Mouse (Mus musculus) neural tube, embryonic 14.5 days (tissue): ENCODE results near the gene Eif2b4. TPM values are rescaled to one million over a fixed set of nuclear protein-coding genes. Genes with fewer than 3 reads are reported as not detected.

Experiments used
- ATAC-seq: fragments of 200-750 bp; cut with Nextera tagmentation; 2 replicates; pipeline ENCODE4 v1.8.0; 2017; ENCODE audit warnings: low read depth, mild to moderate bottlenecking, moderate TSS enrichment, moderate library complexity
- H3K27ac ChIP-seq: fragments of 300-500 bp; sonication (generic); 2 replicates; pipeline ENCODE4 v1.5.1; 2014; ENCODE audit warnings: low read depth, mild to moderate bottlenecking, control low read depth, low read length, moderate library complexity, mixed read lengths
- H3K27me3 ChIP-seq: fragments of 300-500 bp; sonication (generic); 2 replicates; pipeline ENCODE4 v1.6.1; 2014; ENCODE audit warnings: low read length; ENCODE audit not compliant: control insufficient read depth, insufficient read depth
- H3K36me3 ChIP-seq: fragments of 300-500 bp; sonication (generic); 2 replicates; pipeline ENCODE4 v1.6.1; 2014; ENCODE audit warnings: low read length, mixed read lengths; ENCODE audit not compliant: control insufficient read depth, insufficient read depth
- H3K4me1 ChIP-seq: fragments of 300-500 bp; sonication (generic); 2 replicates; pipeline ENCODE4 v1.6.1; 2014; ENCODE audit warnings: low read length; ENCODE audit not compliant: control insufficient read depth, insufficient read depth
- H3K4me2 ChIP-seq: fragments of 300-500 bp; sonication (generic); 2 replicates; pipeline ENCODE4 v1.6.1; 2014; ENCODE audit warnings: mild to moderate bottlenecking, low read depth, low read length, control low read depth
- H3K4me3 ChIP-seq: fragments of 300-500 bp; sonication (generic); 2 replicates; pipeline ENCODE4 v1.5.1; 2014; ENCODE audit warnings: low read depth, low read length, control low read depth, mixed read lengths
- H3K9ac ChIP-seq: fragments of 300-500 bp; sonication (generic); replicated peaks from 2 replicates; pipeline ENCODE4 v1.6.1; 2014; ENCODE audit warnings: low read depth, mild to moderate bottlenecking, control low read depth, low read length, mixed read lengths
- H3K9me3 ChIP-seq: fragments of 300-500 bp; sonication (generic); 2 replicates; pipeline ENCODE4 v1.6.1; 2016; ENCODE audit warnings: low read length; ENCODE audit not compliant: control insufficient read depth
- WGBS: fragments of 180-500 bp; shearing (Covaris S2); extraction: QIAGEN DNeasy Blood & Tissue Kit; methylation state at CpG from one replicate; pipeline ENCODE4 v1.1.7; 2014; 5-methylcytosine and 5-hydroxymethylcytosine counted together
- polyA plus RNA-seq: library from polyadenylated mRNA; unstranded; fragments of >200 nt; fragmentation: Nextera tagmentation; extraction: Ambion mirVana; gene quantifications from 2 replicates; pipeline ENCODE4 v1.2.1, GENCODE M21; 2014

The Eif2b4 gene
- polyA plus RNA-seq, 1 experiment from 2014 or later = 79.0 TPM

- no peak overlapping the region for H3K4me2 ChIP-seq
- no peak overlapping the region for H3K9ac ChIP-seq
- peaks cover 12% of the 10 kb centered on the region for H3K4me1 ChIP-seq
- no peak overlapping the region for H3K4me3 ChIP-seq
- no peaks in the 10 kb centered on the region for H3K27me3 ChIP-seq
- ATAC-seq = no peak
- 90% methylated on average over 3 of the region's 3 CpGs for whole genome bisulfite sequencing
- H3K9me3 ChIP-seq = no peaks in the 10 kb centered on the region
- H3K36me3 ChIP-seq = 0 out of 2 replicates have a peak, but pooled peaks cover 5% of the 10 kb centered on the region
- H3K27ac ChIP-seq = no peak overlapping the region
These were observed 41.5 kb downstream of the Eif2b4 start for GRCm38 (mm10) chr5:31151746-31152145.

- 93% methylated on average over 4 of the region's 4 CpGs for WGBS
- Histone ChIP-seq H3K4me2 (no peak overlapping the region), H3K27ac (no peak overlapping the region), H3K9me3 (no peaks in the 10 kb centered on the region), H3K36me3 (no peaks in the 10 kb centered on the region), H3K9ac (no peak overlapping the region), H3K27me3 (no peaks in the 10 kb centered on the region), H3K4me1 (peaks cover 11% of the 10 kb centered on the region), H3K4me3 (no peak overlapping the region)
- no peak for ATAC-seq
These were observed 43.4 kb downstream of the Eif2b4 start for GRCm38 (mm10) chr5:31149781-31150180.

GRCm38 (mm10) chr5:31138968-31139425 lies 54.2 kb downstream of the Eif2b4 start:
- H3K4me2 ChIP-seq = no peak overlapping the region; the same call in 1 of the 2 replicates
- H3K4me1 ChIP-seq = 0 out of 2 replicates have a peak, but pooled peaks cover 3% of the 10 kb centered on the region
- 13% methylated on average over 9 of the region's 9 CpGs for WGBS
- no peaks in the 10 kb centered on the region for H3K36me3 ChIP-seq
- H3K27me3 ChIP-seq = peaks cover 38% of the 10 kb centered on the region
- no peaks in the 10 kb centered on the region for H3K9me3 ChIP-seq
- no peak overlapping the region for H3K27ac ChIP-seq
- H3K4me3 ChIP-seq = no peak overlapping the region
- no peak for ATAC-seq
- H3K9ac ChIP-seq = no peak overlapping the region

- Histone ChIP-seq H3K4me1 (0 out of 2 replicates have a peak, but pooled peaks cover 3% of the 10 kb centered on the region), H3K4me2 (peak within 1 kb of the TSS; percentile 44), H3K36me3 (no peaks in the 10 kb centered on the region), H3K9ac (no peak within 1 kb of the TSS; the same call in 1 of the 2 replicates), H3K27me3 (peaks cover 41% of the 10 kb centered on the region), H3K9me3 (no peaks in the 10 kb centered on the region), H3K4me3 (peak within 1 kb of the TSS; percentile 22), H3K27ac (no peak within 1 kb of the TSS)
- WGBS = under 1% methylated on average over 52 of the region's 52 CpGs
- ATAC-seq = 0 out of 2 replicates have a peak, but pooled peaks have one; percentile 44
These were observed 54.8 kb downstream of the Eif2b4 start, which contains the start of gene Ucn for GRCm38 (mm10) chr5:31138241-31138967. Ucn (minus strand) TSS chr5:31138829.

GRCm38 (mm10) chr5:31137658-31138057 lies 55.6 kb downstream of the Eif2b4 start:
- Histone ChIP-seq H3K4me2 (peak overlapping the region; percentile 44), H3K4me3 (peak overlapping the region; percentile 22), H3K27ac (no peak overlapping the region), H3K9me3 (no peaks in the 10 kb centered on the region), H3K4me1 (0 out of 2 replicates have a peak, but pooled peaks cover 3% of the 10 kb centered on the region), H3K36me3 (no peaks in the 10 kb centered on the region), H3K9ac (no peak overlapping the region), H3K27me3 (peaks cover 41% of the 10 kb centered on the region)
- ATAC-seq = no peak
- under 1% methylated on average over 13 of the region's 13 CpGs for WGBS

Other genes with a start within 250 kb of the Eif2b4 start
- 60.9 and 76.4 TPM in 2 replicates for gene Cgref1, start 247.8 kb downstream of the Eif2b4 start, polyA plus RNA-seq
- 72.4 and 80.0 TPM in 2 replicates for gene Preb, start 233.1 kb downstream of the Eif2b4 start, polyA plus RNA-seq
- not detected in 2 replicates for gene Tcf23, start 224.8 kb downstream of the Eif2b4 start, polyA plus RNA-seq
- 186 and 189 TPM in 2 replicates for gene Atraid, start 145.1 kb downstream of the Eif2b4 start, polyA plus RNA-seq
- gene Slc5a6, start 144.5 kb downstream of the Eif2b4 start, polyA plus RNA-seq = 15.1 and 15.6 TPM in 2 replicates
- 10.4 and 10.6 TPM in 2 replicates for gene Cad, start 138.7 kb downstream of the Eif2b4 start, polyA plus RNA-seq
- not detected in 2 replicates for gene Dnajc5g, start 87.1 kb downstream of the Eif2b4 start, polyA plus RNA-seq
- gene Slc30a3, start 85.2 kb downstream of the Eif2b4 start, polyA plus RNA-seq = 39.8 and 48.3 TPM in 2 replicates
- not detected in 2 replicates for gene Trim54, start 76.7 kb downstream of the Eif2b4 start, polyA plus RNA-seq
- not detected in 2 replicates for gene Ucn, start 54.6 kb downstream of the Eif2b4 start, polyA plus RNA-seq
- 58.3 and 58.4 TPM in 2 replicates for gene Mpv17, start 39.2 kb downstream of the Eif2b4 start, polyA plus RNA-seq
- 2.3 and 2.5 TPM in 2 replicates for gene Gm29609, start 13.5 kb downstream of the Eif2b4 start, polyA plus RNA-seq
- 55.5 and 60.3 TPM in 2 replicates for gene Gtf3c2, start 13.3 kb downstream of the Eif2b4 start, polyA plus RNA-seq
- gene Snx17, start 203 bp downstream of the Eif2b4 start, polyA plus RNA-seq = 102 and 111 TPM in 2 replicates
- 7.4 and 9.3 TPM in 2 replicates for gene Zfp513, start 8.9 kb upstream of the Eif2b4 start, polyA plus RNA-seq
- 155 and 159 TPM in 2 replicates for gene Ppm1g, start 27.3 kb upstream of the Eif2b4 start, polyA plus RNA-seq
- gene Nrbp1, start 47.4 kb upstream of the Eif2b4 start, polyA plus RNA-seq = 157 and 161 TPM in 2 replicates
- 0.54 and 1.4 TPM in 2 replicates for gene Gm9970, start 47.8 kb upstream of the Eif2b4 start, polyA plus RNA-seq
- 2.7 and 3.2 TPM in 2 replicates for gene Krtcap3, start 58.3 kb upstream of the Eif2b4 start, polyA plus RNA-seq
- 32.6 and 45.4 TPM in 2 replicates for gene Ift172, start 97.7 kb upstream of the Eif2b4 start, polyA plus RNA-seq
- gene Fndc4, start 102.7 kb upstream of the Eif2b4 start, polyA plus RNA-seq = 106 and 113 TPM in 2 replicates
- 0.21 and 0.61 TPM in 2 replicates for gene Gckr, start 104.0 kb upstream of the Eif2b4 start, polyA plus RNA-seq